Mouse (Mus musculus) CD4-positive, CD25-positive, alpha-beta regulatory T cell (primary cell): Measurements from ENCODE around the gene Lims1. TPM values are rescaled to one million over a fixed set of nuclear protein-coding genes. Genes with fewer than 3 reads are reported as not detected.

Source experiments
- polyA plus RNA-seq: library from polyadenylated mRNA; unstranded; fragments of 100-300 nt; shearing (Covaris generic); gene quantifications from one replicate; pipeline ENCODE4 v1.2.1, GENCODE M21; 2017

Gene Lims1
- 80.1 TPM for polyA plus RNA-seq

GRCm38 (mm10) chr10:58323028-58323991 is at the start of gene Lims1:
Gene Lims1, plus strand, starts transcription at chr10:58323466.

GRCm38 (mm10) chr10:58446384-58447279 is 123.4 kb downstream of the Lims1 start, which contains the start of gene Ranbp2:
Gene Ranbp2, plus strand, starts transcription at chr10:58446920.

Other genes with a start within 250 kb of the Lims1 start
- gene AW822073, start 98.5 kb upstream of the Lims1 start, polyA plus RNA-seq: 0.43 TPM
- gene Duxf3, start 90.8 kb upstream of the Lims1 start, polyA plus RNA-seq: 0.77 TPM
- not detected for gene Gm4981, start 86.8 kb upstream of the Lims1 start, polyA plus RNA-seq
- 72.2 TPM for gene Gcc2, start 68.0 kb upstream of the Lims1 start, polyA plus RNA-seq
- gene Ranbp2, start 123.5 kb downstream of the Lims1 start, polyA plus RNA-seq: 52.9 TPM
- 2.9 TPM for gene Ccdc138, start 174.5 kb downstream of the Lims1 start, polyA plus RNA-seq